Mouse (Mus musculus): ENCODE data around the gene Foxi1.
A peak's percentile ranks its signal among the peaks of the same experiment; 100 is the strongest.

Gene Foxi1

GRCm38 (mm10) chr11:34155235-34155634, 52.7 kb downstream of the Foxi1 start:
- DNase-seq = peak; percentile 38
